ENCODE assay signal across 20 mouse cellular contexts in genomic region chr17:46571005-46571404, GRCm38 (mm10). TPM values are rescaled to one million over a fixed set of nuclear protein-coding genes. Genes with fewer than 3 reads are reported as not detected.
DNase-seq lines count a peak whose midpoint lies in the region; ATAC-seq and TF ChIP-seq lines count a peak whose summit lies in the region.
"Had no signal": no experiment of that assay in that cellular context is flagged by ENCODE, and none has a peak within 500 bp of the region (broad histone marks: within the 10 kb centered on the region; RNA-seq: fewer than 3 reads in every experiment).

No protein-coding gene starts in this region.

- no peaks in the 10 kb centered on the region for H3K27me3 ChIP-seq in heart, embryonic 14.5 days (ENCODE audit: control insufficient read depth, insufficient read depth, low read length)
- no peaks in the 10 kb centered on the region for H3K27me3 ChIP-seq in kidney, postnatal 0 days (ENCODE audit: insufficient read depth, low read length)
- no peaks in the 10 kb centered on the region for H3K27me3 ChIP-seq in embryonic facial prominence, embryonic 14.5 days (replicated peaks; ENCODE audit: control insufficient read depth, insufficient read depth, low read length)
- H3K27me3 ChIP-seq: limb, embryonic 12.5 days; liver, embryonic 12.5 days; midbrain, embryonic 15.5 days; Patski had no signal

- H3K9ac ChIP-seq in heart, embryonic 14.5 days (ENCODE audit: low read length) = 0 out of 2 replicates have a peak overlapping the region, but pooled peaks have one; percentile 16
- no peak overlapping the region for H3K9ac ChIP-seq in kidney, postnatal 0 days (ENCODE audit: low read depth, low read length)
- no peak overlapping the region for H3K9ac ChIP-seq in embryonic facial prominence, embryonic 14.5 days (ENCODE audit: low read depth, low read length)
- H3K9ac ChIP-seq: limb, embryonic 12.5 days; liver, embryonic 12.5 days; midbrain, embryonic 15.5 days had no signal

- no peak overlapping the region for H3K4me3 ChIP-seq in heart, embryonic 14.5 days (ENCODE audit: control insufficient read depth in 1 of 2, insufficient read depth in 1 of 2, low read depth in 1 of 2, low read length in 2 of 2)
- H3K4me3 ChIP-seq in kidney, postnatal 0 days (replicated peaks; ENCODE audit: low read depth, low read length) = no peak overlapping the region
- H3K4me3 ChIP-seq in embryonic facial prominence, embryonic 14.5 days (ENCODE audit: low read depth, low read length) = no peak overlapping the region
- H3K4me3 ChIP-seq: forebrain, embryonic 10.5 days; limb, embryonic 12.5 days; liver, embryonic 12.5 days; midbrain, embryonic 15.5 days; myocyte had no signal

- no peaks in the 10 kb centered on the region for H3K4me1 ChIP-seq in heart, embryonic 14.5 days (ENCODE audit: control insufficient read depth in 2 of 2, insufficient read depth in 2 of 2, low read length in 2 of 2)
- no peaks in the 10 kb centered on the region for H3K4me1 ChIP-seq in kidney, postnatal 0 days (replicated peaks; ENCODE audit: insufficient read depth, low read length)
- H3K4me1 ChIP-seq in embryonic facial prominence, embryonic 14.5 days (ENCODE audit: control insufficient read depth, insufficient read depth, low read length) = no peaks in the 10 kb centered on the region
- H3K4me1 ChIP-seq: forebrain, embryonic 10.5 days; limb, embryonic 12.5 days; liver, embryonic 12.5 days; midbrain, embryonic 15.5 days had no signal

- TF ChIP-seq CTCF in kidney, postnatal 0 days (IDR thresholded peaks at IDR 0.05; ENCODE audit: low read depth) = no peak

- peak; percentile 24 for DNase-seq in adrenal gland, adult 2 months
- DNase-seq in adrenal gland, postnatal 25 days = no peak
- DNase-seq in heart, postnatal 10 days = no peak
- no peak for DNase-seq in kidney, postnatal 0 days (ENCODE audit: low spot score)
- DNase-seq in kidney, postnatal 36 days = no peak
- DNase-seq in embryonic facial prominence, embryonic 14.5 days (ENCODE audit: low spot score) = no peak
- DNase-seq in layer of hippocampus, adult 8-10 months (ENCODE audit: low spot score in 2 of 2) = no peak
- DNase-seq: cerebellum, postnatal 10 days; gastrocnemius, postnatal 14 days; kidney, adult 9 months; lung, postnatal 14 days had no signal

- intact Hi-C loops in heart, postnatal 10 days (cut with DNase I) = no loop called here

- peaks cover 99% of the 10 kb centered on the region for H3K36me3 ChIP-seq in heart, embryonic 14.5 days (ENCODE audit: control insufficient read depth, insufficient read depth, low read length)
- peaks cover 68% of the 10 kb centered on the region for H3K36me3 ChIP-seq in kidney, postnatal 0 days (ENCODE audit: insufficient read depth, low read length)
- H3K36me3 ChIP-seq in embryonic facial prominence, embryonic 14.5 days (ENCODE audit: control insufficient read depth, insufficient read depth, low read length) = peaks cover 97% of the 10 kb centered on the region

- 79% methylated on average over 11 of the region's 11 CpGs for WGBS in heart, embryonic 14.5 days
- WGBS in kidney, postnatal 0 days = 79% methylated on average over 11 of the region's 11 CpGs
- WGBS in embryonic facial prominence, embryonic 14.5 days = 85% methylated on average over 11 of the region's 11 CpGs

- no peak for ATAC-seq in heart, embryonic 14.5 days (ENCODE audit: insufficient number of reproducible peaks, insufficient read depth, low FRiP score, low read depth)
- 0 out of 2 replicates have a peak, but pooled peaks have one; percentile 9 for ATAC-seq in kidney, postnatal 0 days (replicated peaks; ENCODE audit: low FRiP score, low read depth)
- no peak for ATAC-seq in embryonic facial prominence, embryonic 14.5 days (ENCODE audit: low read depth)
- ATAC-seq: CD4-positive, CD25-positive, alpha-beta regulatory T cell, adult 4 months; hindbrain, embryonic 16.5 days; liver, embryonic 12.5 days; midbrain, embryonic 15.5 days; Patski had no signal

- no peak overlapping the region for H3K4me2 ChIP-seq in heart, embryonic 14.5 days (ENCODE audit: low read length)
- no peak overlapping the region for H3K4me2 ChIP-seq in kidney, postnatal 0 days (ENCODE audit: low read length)
- no peak overlapping the region for H3K4me2 ChIP-seq in embryonic facial prominence, embryonic 14.5 days (ENCODE audit: low read depth, low read length)
- H3K4me2 ChIP-seq: limb, embryonic 12.5 days; liver, embryonic 12.5 days; midbrain, embryonic 15.5 days had no signal

- no peaks in the 10 kb centered on the region for H3K9me3 ChIP-seq in heart, embryonic 14.5 days (ENCODE audit: control insufficient read depth, low read length)
- no peaks in the 10 kb centered on the region for H3K9me3 ChIP-seq in kidney, postnatal 0 days (replicated peaks; ENCODE audit: low read length)
- H3K9me3 ChIP-seq in embryonic facial prominence, embryonic 14.5 days (ENCODE audit: control insufficient read depth, low read length) = no peaks in the 10 kb centered on the region
- H3K9me3 ChIP-seq: forebrain, embryonic 10.5 days; limb, embryonic 12.5 days; liver, embryonic 12.5 days; midbrain, embryonic 15.5 days had no signal

- peak overlapping the region; percentile 22 to 47; a peak in 2 of 4 replicates for H3K27ac ChIP-seq in heart, embryonic 14.5 days (replicated peaks in 1 of 2; ENCODE audit: control insufficient read depth in 1 of 2, insufficient read depth in 1 of 2, low read depth in 2 of 2, low read length in 2 of 2)
- H3K27ac ChIP-seq in kidney, postnatal 0 days = no peak overlapping the region
- H3K27ac ChIP-seq in embryonic facial prominence, embryonic 14.5 days (replicated peaks; ENCODE audit: low read depth, low read length) = peak overlapping the region; percentile 44; the same call in 1 of the 2 replicates
- H3K27ac ChIP-seq: forebrain, embryonic 10.5 days; limb, embryonic 12.5 days; liver, embryonic 12.5 days; midbrain, embryonic 15.5 days had no signal

RNA-seq across cellular contexts. Expression of gene Srf, which starts 15.0 kb away (rescaled TPM):
- total RNA-seq in adrenal gland, adult 2 months (2021) = 10 to 100 TPM; 35.6 to 45.2 TPM
- polyA plus RNA-seq in adrenal gland, adult 2 months (2012; rRNA removed) = 178 and 199 TPM in 2 replicates
- total RNA-seq in adrenal gland, postnatal 25 days (2021) = 37.1 and 47.1 TPM in 2 replicates
- polyA plus RNA-seq in heart, embryonic 14.5 days (2014; fragmentation: Nextera tagmentation; extraction: Ambion mirVana) = 15.6 and 17.8 TPM in 2 replicates
- 100 to 1,000 TPM; 129 to 134 TPM for total RNA-seq in heart, postnatal 10 days (2021)
- polyA plus RNA-seq in kidney, postnatal 0 days (2015; fragmentation: Nextera tagmentation; extraction: Ambion mirVana) = 5.5 and 6.0 TPM in 2 replicates
- polyA plus RNA-seq in embryonic facial prominence, embryonic 14.5 days (2014; fragmentation: Nextera tagmentation; extraction: Ambion mirVana) = 10.5 and 14.0 TPM in 2 replicates
- 10 to 100 TPM; 66.2 to 84.0 (median 73.5) TPM for total RNA-seq in layer of hippocampus, adult 8-10 months (2022)

RNA-seq across cellular contexts. Expression of gene Cul9, which starts 24.8 kb away (rescaled TPM):
- 10 to 100 TPM; 20.0 to 23.1 TPM for total RNA-seq in adrenal gland, adult 2 months (2021)
- 42.3 and 48.0 TPM in 2 replicates for polyA plus RNA-seq in adrenal gland, adult 2 months (2012; rRNA removed)
- total RNA-seq in adrenal gland, postnatal 25 days (2021) = 21.1 and 32.5 TPM in 2 replicates
- polyA plus RNA-seq in heart, embryonic 14.5 days (2014; fragmentation: Nextera tagmentation; extraction: Ambion mirVana) = 4.6 and 5.1 TPM in 2 replicates
- total RNA-seq in heart, postnatal 10 days (2021) = 10 to 100 TPM; 13.8 to 18.8 TPM
- polyA plus RNA-seq in kidney, postnatal 0 days (2015; fragmentation: Nextera tagmentation; extraction: Ambion mirVana) = 6.0 and 6.5 TPM in 2 replicates
- 5.5 and 6.0 TPM in 2 replicates for polyA plus RNA-seq in embryonic facial prominence, embryonic 14.5 days (2014; fragmentation: Nextera tagmentation; extraction: Ambion mirVana)
- total RNA-seq in layer of hippocampus, adult 8-10 months (2022) = 10 to 100 TPM; 57.2 to 81.6 (median 63.8) TPM

RNA-seq across cellular contexts. Expression of gene Ptk7, which starts 58.3 kb away (rescaled TPM):
- 1 to 10 TPM; 4.6 to 8.0 TPM for total RNA-seq in adrenal gland, adult 2 months (2021)
- 8.6 and 9.2 TPM in 2 replicates for polyA plus RNA-seq in adrenal gland, adult 2 months (2012; rRNA removed)
- total RNA-seq in adrenal gland, postnatal 25 days (2021) = 8.0 and 16.8 TPM in 2 replicates
- 12.8 and 21.3 TPM in 2 replicates for polyA plus RNA-seq in heart, embryonic 14.5 days (2014; fragmentation: Nextera tagmentation; extraction: Ambion mirVana)
- total RNA-seq in heart, postnatal 10 days (2021) = 10 to 100 TPM; 19.5 to 22.3 TPM
- 94.0 and 103 TPM in 2 replicates for polyA plus RNA-seq in kidney, postnatal 0 days (2015; fragmentation: Nextera tagmentation; extraction: Ambion mirVana)
- 68.0 and 90.7 TPM in 2 replicates for polyA plus RNA-seq in embryonic facial prominence, embryonic 14.5 days (2014; fragmentation: Nextera tagmentation; extraction: Ambion mirVana)
- 1 to 10 TPM; 8.2 to 9.2 (median 8.9) TPM for total RNA-seq in layer of hippocampus, adult 8-10 months (2022)
- polyA plus RNA-seq: CD4-positive, CD25-positive, alpha-beta regulatory T cell, adult 4 months had no signal
